Mouse (Mus musculus): ENCODE measurements around the gene Unc119b.
"Not testable (repeated sequence)": the region's sequence is repeated elsewhere in the genome, so short reads cannot be mapped to it uniquely, and the experiment has no call there.

The Unc119b gene

DNA sequence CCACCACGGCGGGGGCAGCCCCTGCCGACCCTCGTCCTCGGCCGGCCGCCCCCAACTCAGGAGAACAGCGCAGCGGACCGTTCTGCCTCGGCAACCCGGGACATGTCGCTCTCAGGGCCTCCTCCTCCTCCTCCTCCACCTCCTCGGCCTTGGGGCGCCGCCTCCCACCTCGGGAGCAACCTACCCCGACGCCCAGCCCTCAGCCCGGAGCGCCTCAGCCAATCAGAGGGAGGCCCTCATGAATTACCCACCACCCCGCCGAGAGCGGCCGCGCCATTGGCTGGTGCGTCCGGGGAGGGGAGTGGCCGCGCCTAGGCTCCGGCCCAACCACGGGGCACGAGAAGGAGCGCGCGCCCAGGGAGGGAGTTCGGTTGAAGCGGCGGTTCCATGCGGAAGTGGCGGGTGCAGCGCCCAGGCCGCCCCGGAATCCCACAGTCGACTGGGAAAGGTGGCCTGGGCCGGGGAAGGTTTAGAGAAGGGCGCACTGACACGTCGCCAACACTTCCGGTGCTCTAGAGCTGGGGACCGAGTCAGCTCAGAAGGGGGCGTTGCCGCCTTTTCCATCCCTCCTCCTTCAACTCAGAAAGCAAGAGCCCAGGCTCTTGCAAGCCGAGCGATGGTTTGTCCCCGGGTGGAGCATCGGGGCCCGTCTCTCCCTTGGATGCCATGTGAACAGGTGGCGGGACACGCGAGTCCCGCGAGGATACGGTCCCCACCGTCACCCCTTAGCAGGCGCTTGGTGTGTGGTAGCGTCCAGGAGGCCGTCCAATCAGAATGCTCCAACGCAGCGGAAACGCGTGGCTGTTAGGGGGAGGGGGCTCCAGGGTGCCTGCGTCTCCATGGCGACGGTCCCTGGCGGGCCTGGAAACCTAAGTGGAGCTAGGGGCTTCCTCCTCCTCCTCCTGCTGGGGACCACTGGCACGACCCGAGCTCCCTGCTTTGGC is 23.5 kb upstream of the Unc119b start, which contains the start of gene Mlec:
Mlec (minus strand) TSS at position 140 of the 944 bp plus-strand sequence.
- peak; percentile 99 for DNase-seq (ENCODE audit: low read depth)

DNA sequence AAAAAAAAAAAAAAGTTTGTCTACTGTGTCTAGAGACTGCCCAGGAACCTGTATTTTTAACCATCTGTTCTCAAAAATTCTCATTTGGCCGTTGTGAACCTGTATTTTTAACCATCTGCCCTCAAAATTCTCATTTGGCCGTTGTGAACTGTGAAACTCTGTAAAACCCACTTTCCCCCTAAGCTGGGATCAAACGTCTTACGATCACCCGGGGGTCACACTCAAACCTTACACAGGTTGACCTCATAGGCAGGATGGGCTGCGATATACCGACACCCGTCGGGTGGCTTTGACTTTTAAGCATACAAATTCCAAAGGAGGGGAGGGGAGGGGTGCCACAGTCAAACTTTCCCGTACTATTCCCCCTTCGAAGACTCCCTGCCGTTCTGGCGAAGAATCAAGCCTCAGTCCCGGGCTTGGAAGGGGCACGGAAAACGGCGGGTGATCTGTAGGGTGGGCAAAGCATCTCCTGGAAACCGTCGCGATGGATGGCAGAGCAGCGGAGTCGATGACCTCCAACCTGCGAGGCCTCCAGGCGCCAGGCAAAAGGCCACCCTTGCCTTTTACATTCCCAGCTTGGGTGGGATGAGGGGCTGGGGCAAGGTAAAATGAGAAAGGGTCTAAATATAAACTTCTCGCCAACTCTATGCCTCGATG is 22.3 kb upstream of the Unc119b start:
- peak; percentile 57 for DNase-seq (ENCODE audit: low read depth)

DNA sequence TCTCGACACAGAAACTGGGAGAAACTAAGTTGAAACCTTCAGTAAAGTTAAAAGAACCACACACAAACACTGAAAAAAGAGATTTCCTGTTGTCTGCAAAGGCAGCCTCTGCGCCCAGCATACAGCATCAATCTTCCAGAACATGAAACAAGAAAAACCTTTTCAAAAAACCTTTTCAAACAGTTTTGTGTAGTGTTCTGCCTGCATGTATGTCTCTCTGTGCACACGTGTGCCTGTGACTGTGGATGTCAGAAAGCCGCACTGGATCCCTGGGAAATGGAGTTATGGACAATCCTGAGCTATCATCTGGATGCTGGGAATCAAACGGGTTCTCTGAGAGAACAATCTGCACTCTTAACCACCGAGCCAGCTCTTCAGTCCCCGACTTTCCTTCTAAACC is 21.6 kb upstream of the Unc119b start:
- DNase-seq (ENCODE audit: low read depth), result no peak

DNA sequence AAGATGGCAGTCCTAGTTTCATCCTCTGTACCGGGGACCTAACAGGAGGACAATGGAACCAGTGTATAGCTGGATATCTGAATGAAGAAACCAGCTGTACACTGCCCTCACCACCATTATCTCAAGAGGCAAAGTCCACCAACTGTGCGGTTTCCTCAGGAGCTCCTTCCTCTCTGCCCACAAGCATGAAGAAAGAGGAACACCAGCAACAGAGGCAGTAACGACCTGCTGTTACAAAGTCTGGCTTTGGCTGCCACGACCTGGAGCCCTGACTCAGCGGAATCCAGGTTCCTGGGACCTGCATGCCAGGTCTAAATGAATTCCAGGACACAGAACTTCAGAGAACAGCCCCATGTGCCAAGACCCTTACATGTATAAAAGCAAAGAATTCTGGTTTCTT is 21.1 kb upstream of the Unc119b start:
- peak; percentile 96 for DNase-seq (ENCODE audit: low read depth)

DNA sequence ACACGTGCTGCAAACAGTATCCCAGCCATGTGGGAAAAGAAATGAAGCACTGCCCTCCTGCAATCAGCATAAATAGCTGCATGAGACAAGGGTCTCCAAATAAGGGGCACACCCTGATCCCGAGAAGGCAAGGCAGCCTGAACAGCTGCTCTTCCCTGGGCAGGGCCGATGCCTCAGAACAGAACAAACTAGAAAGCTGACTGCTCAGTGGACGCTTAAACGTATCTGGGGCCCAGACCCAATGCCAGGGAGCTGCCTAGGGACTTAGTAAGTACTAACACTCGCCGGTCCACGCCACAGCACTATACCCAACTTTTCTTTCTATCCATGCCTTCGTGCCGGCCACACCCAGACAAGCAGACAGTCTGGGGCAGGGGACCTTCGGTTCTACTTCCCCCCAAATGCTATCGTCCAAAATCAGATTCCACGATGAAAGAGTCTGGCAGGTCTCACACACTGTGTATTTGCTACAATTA is 20.4 kb upstream of the Unc119b start:
- DNase-seq (ENCODE audit: low read depth), result no peak

DNA sequence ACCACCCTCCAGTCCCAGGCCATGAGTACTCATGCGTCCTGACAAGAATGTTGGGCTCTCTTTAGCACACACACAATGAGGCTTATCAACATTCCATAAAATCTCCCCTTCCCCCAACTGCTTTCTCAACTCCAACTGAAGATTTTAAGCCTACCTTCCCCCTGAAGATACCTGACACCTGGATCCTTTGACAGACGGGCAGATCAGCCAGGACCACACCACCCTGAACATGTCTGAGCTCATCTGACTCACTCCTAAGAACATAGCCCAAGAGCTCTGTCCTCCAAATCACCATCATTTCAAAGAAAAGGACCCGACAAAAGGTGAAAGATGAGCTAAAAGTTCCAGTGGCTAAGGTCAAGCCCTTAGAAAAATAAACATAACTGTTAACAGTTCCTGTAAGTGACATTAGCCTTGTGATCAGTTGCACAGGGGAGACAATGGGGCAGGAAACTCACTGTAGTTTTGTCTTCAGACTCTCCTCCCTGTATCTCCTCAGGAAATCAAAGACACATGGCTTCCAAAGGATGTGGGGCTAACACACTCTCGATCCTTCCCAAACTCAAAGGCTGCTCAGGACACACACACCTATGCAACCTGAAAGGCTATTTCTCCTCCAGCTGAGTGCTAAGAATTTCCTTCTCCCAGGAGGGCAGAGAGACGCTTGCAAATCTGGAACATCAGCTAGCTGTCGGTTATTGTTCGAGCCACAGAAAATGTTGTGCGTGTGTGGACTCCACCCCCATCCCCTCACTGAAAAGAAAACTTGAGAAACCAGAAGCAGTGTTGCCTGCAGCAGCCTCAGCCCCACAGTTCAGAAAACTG is 17.6 kb upstream of the Unc119b start:
- no peak for DNase-seq (ENCODE audit: low read depth)

DNA sequence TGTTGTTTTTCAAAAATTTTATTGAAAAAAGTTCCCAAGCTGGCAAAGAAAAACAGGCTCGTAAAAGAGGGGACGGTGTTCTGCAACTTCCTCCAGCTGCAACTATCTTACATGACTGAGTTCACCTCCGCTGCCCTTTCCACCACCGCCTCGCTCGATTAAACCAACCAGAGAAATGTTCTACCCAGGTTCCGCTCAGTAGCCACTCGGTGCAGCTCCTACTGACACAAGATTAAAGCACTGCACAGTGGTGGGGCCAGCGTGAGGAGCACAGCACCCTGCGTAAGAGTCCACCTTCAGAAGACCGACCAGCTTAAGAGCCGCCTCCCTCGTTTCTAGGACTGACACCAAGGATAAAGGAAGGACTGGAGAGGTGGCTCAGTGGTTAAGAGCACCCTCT is 16.7 kb upstream of the Unc119b start:
- no peak for DNase-seq (ENCODE audit: low read depth)

DNA sequence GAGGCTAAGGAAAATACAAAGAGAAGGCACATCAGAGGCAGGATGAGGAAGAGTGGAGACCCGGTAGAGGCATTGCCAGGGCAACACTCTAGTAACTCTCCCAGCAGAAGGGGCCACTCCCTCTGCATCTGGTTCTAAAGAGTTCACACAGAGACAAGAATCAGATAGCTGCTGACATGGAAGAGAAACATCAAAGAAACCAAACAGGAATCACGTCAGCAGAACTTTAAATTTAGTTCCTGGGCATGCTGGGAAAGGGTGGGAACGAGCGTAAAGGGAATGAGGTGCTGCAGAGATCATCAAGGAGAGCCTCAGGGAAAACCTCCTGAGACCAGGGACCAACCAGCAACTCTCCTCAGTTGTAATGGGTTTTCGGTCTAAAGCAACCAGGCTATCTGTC is 16.2 kb upstream of the Unc119b start:
- no peak for DNase-seq (ENCODE audit: low read depth)

DNA sequence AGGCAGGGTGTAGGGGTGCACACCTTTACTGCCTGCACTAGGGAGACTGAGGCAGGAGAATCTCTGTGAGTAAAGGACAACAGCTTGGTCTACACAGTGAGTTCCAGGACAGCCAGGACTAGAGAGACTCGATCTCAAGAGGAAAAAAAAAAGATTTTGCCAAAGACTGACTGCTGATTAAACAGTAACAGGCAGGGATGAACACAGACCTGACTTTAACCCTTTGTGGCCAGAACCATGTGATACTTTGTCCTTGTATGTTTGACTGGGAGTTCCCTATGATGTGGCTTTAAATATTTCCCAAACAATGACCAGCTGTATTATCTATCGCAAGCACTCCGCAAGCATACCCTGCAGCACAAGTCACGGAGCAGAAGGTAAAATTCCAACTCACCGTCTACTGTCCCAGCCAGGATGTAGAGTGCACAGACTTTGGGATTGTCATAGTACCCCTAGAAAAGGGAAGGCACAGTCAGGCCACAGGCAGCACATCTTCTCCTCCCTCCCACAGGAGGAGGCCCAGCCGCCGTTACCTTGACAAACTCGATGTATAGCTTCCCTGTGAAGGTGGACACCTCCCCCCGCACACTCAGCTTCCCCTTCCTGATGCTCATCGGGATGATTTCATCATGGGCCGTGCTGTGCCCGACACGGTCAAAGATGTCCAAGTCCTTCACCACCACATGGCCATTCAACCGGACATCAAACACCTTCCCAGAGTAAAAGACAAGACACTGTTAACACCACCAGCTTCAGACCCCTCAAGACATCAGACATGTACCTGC is 15.1 kb upstream of the Unc119b start:
- DNase-seq (ENCODE audit: low read depth), result no peak

DNA sequence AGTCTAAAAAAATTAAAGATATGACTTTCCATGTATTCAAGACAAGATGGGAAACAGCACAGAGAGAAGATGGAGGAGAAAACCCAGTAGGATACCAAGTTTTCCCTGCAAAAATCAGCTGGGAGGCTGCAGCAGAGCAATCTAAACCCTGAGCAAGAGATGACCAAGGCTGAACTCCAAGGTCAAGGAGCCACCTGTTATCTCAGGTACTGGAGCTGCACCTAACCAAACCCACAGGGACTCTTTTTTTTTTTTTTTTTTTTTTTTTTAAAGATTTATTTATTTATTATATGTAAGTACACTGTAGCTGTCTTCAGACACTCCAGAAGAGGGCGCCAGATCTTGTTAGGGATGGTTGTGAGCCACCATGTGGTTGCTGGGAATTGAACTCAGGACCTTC is 14.1 kb upstream of the Unc119b start:
- not testable (repeated sequence) for DNase-seq (ENCODE audit: low read depth)

DNA sequence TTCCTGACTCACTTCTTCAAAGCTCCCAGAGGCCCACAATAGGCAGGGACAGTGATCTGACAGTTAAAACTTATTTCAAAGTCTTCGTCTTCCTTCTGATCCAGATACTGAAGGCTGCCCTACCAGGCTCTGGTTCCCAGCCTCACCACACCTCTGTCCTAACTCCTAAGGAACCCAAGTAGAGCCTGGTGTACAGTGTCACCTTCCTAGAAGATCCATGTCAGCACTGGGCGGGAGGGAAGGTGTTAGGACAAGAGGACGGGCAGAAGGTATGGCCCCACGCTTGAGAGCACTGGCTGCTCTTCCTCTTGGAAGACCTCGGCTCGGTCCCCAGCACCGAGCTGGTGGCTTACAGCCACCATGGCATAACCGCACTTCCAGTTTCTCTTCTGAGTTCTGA is 13.6 kb upstream of the Unc119b start:
- no peak for DNase-seq (ENCODE audit: low read depth)

DNA sequence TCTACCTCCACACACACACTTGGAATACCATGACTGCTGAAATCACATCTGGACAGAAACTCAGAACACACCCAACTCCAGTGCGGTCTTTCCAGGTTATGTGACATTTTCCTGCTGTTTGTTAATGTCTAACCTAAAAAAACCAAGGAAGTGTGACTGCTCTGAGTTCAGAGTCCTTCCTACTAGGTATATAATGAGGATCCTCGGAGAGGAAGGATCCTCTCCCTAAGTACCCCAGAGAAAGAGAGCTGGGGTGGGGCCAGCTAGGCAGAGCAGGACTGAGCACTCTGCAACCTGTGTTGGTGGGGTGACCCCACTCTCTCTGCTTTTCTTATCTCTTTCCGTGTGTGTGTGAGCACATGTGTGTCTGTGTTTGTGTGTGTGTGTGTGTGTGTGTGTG is 12.6 kb upstream of the Unc119b start:
- no peak for DNase-seq (ENCODE audit: low read depth)

DNA sequence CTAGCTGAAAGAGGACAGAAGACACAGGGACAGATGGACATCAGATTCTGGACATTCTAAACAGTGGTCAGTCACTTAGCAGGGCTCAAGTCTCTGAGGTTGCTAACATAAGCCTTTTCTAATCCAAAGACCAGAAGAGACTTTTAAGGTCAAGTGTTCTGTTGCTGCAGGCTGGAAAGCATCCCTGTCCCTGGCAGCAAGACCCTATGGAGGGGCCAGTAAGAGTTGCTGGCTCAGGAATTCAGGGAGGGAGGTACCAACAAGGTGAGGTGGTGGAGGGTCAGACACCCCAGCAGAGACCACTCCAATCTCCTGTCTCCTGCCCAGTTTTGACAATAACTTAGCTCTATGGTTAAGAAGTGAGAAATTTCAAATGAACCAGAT is 12.0 kb upstream of the Unc119b start:
- no peak for DNase-seq (ENCODE audit: low read depth)

DNA sequence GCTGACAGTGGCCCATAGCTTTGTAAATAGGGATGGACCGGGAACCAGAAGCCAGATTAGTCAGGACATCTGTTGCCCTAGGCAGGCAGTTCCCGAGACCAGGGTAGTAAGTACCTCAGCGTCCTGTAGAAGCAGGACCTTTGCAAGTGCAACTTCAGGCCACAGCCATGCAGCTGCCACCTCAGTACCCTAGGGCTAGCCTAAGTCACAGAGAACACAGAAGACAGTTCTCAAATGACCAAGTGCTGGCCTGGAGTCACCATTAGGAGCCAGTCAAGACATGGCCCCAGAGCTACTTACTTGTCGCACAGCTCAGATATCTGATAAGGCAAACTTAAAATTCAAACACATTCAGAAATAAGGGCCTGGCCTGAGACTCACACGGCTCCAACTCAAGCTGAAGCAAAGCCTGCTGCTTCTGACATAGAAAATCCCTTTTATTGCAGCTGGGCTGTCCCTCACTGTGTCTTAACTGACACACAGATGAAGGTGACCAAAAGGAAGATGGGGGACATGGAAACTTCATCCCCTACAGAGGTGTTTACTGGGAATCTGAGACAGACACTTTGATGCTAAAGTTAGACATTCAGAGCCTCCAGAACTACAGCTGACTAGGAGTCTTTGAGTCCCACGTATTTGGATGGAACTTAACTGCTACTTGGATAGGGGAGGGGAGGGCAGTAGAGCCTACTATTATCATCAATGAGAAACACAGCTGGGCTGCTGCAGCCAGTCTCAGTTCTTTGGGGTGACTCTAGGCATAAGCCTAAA is 11.4 kb upstream of the Unc119b start:
- no peak for DNase-seq (ENCODE audit: low read depth)

DNA sequence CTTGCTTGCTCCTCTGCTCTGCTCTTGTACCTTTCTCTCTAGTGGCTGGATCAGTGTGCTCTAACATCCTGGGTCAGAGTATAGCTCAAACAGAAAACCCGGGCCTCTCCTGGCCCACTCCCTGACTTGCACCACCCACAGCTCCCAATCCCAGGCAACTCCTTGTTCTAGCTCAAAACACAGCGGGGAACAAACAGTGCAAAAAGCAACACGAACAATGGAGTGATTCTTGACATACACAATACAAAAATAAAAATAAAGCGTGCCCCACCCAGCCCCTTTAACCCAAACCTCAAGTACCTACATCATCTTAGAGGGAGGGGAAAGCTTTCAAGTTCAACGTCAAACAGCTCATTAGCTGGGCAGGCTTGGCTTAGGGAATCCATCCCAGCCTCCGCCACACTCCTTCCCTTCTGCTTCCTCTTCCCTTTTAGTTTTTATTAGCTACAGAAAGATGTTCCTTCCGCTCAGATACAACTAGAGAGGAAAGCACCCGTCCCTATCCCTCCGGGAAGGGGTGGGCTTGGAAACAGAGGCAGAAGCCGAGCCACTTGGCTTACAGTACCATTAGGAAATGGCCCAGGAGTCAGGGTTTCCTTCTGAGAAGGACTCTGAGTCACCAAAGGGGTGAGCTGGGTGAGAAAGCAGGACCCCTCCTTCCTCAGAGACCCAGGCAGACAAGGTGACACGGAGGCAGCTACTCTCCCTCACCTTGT is 10.6 kb upstream of the Unc119b start:
- no peak for DNase-seq (ENCODE audit: low read depth)

DNA sequence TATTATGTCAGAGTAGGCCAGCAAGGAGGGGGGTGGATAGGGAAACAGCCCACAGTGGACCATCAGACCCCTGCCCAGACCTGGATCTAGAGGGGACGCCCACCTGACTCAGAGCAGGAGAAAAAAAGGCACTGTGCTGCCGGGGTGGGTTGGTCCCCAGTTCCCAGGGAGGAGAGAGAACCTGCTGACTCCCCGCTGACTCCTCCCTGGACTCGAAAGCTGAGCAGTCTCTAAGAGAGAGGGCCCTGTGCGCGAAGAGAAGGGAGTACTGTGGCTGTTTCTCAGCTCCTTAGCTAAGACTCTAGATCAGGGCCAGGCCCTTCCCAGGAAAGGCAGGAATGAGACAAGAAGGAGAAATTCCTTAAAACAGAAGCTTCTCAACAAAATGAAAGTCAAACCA is 9.7 kb upstream of the Unc119b start:
- DNase-seq (ENCODE audit: low read depth), result no peak

DNA sequence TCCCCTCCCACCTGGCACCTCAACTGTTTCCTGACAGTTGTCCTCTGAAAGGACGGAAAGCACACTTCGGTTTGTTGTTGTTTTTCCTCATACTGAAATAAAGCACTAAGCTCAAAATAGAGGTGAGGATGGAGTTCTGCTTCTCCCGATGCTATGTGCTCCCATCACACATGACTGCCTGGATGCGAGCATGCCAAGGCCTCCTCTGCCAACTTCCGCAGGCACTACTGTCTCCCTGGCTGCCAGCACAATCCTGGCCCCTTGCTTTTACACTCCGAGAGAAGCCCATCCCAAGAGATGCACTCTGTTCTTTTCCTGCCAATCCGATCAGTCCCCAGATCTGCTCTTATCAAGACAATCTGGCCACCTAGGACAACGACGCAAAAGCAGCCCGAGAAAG is 8.8 kb upstream of the Unc119b start:
- no peak for DNase-seq (ENCODE audit: low read depth)

DNA sequence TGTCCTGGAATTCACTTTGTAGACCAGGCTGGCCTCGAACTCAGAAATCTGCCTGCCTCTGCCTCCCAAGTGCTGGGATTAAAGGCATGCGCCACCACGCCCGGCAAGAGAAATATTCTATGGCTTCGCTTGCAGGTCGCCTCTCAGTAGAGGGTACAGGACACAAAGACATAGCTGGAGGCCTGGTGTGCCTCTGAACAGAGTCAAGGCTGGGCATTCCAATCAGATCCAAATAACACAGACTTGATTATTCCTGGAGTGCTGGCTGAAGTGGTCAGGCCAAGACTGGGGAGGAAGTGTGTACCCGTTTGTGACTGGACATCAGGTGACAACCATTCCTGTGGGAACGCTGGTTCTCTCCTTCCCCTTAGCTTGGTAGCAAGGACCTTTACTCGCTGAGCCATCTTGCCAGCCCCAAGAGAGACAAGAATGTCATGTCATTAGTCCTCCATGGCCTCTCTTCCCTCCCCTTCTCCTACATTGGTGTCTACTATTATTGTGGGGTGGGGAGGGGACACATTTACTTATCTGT is 7.5 kb upstream of the Unc119b start:
- DNase-seq (ENCODE audit: low read depth), result no peak

DNA sequence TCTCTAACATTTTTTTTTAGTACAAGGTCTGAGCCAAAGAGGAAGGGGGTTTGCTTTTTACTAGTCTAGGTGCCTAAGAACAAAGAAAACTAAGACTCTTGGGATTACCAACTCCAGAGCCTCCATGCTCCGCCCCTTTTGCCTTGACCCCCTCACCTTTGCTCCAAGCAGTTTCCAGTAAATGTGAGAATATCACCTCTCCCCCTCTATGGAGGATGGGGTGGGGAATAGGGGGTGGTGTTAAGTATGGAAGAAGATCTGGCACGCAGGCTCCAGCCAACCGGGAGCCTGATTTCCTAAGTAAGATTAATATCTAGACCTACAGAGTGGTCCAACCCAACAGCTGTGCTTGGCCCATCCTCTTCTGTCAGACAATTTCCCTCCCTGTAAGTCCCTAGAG is 6.0 kb upstream of the Unc119b start:
- no peak for DNase-seq (ENCODE audit: low read depth)

DNA sequence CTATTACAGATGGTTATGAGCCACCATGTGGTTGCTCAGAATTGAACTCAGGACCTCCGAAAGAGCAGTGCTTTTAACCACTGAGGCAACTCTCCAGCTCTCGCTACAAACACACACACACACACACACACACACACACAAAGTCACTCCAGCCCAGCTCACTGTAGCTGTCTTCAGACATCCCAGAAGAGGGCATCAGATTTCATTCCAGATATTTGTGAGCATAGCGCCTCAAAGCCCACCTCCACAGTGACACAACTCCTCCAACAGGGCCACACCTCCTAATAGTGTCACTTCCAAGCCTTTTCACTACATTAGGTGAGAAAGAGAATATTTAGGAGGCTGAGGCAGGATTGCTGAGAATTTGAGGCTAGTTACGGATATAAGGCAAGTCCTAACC is 4.3 kb upstream of the Unc119b start:
- DNase-seq (ENCODE audit: low read depth), result peak; percentile 67

Measured in 416B (cell line).